Mouse (Mus musculus) kidney, embryonic 15.5 days (tissue): ENCODE results near the gene Xpot. TPM values are rescaled to one million over a fixed set of nuclear protein-coding genes. Genes with fewer than 3 reads are reported as not detected.

Experiments
- ATAC-seq: fragments of 200-750 bp; cut with Nextera tagmentation; replicated peaks from 2 replicates; pipeline ENCODE4 v1.8.0; 2017; ENCODE audit warnings: moderate TSS enrichment; ENCODE audit not compliant: low FRiP score
- H3K27ac ChIP-seq: fragments of 300-500 bp; sonication (generic); 2 replicates; pipeline ENCODE4 v1.5.1; 2015; ENCODE audit warnings: mild to moderate bottlenecking, inconsistent platforms
- H3K27me3 ChIP-seq: fragments of 300-500 bp; sonication (generic); 2 replicates; pipeline ENCODE4 v1.6.1; 2015; ENCODE audit warnings: inconsistent platforms
- H3K36me3 ChIP-seq: fragments of 300-500 bp; sonication (generic); 2 replicates; pipeline ENCODE4 v1.6.1; 2015; ENCODE audit warnings: inconsistent platforms
- H3K4me1 ChIP-seq: fragments of 300-500 bp; sonication (generic); 2 replicates; pipeline ENCODE4 v1.6.1; 2015; ENCODE audit warnings: inconsistent platforms
- H3K4me2 ChIP-seq: fragments of 300-500 bp; sonication (generic); 2 replicates; pipeline ENCODE4 v1.6.1; 2015; ENCODE audit warnings: moderate library complexity, mild to moderate bottlenecking, inconsistent platforms
- H3K4me3 ChIP-seq: fragments of 300-500 bp; sonication (generic); replicated peaks from 2 replicates; pipeline ENCODE4 v1.5.1; 2015; ENCODE audit warnings: mild to moderate bottlenecking, inconsistent platforms
- H3K9ac ChIP-seq: fragments of 300-500 bp; sonication (generic); 2 replicates; pipeline ENCODE4 v1.6.1; 2015; ENCODE audit warnings: mild to moderate bottlenecking, inconsistent platforms
- H3K9me3 ChIP-seq: fragments of 300-500 bp; sonication (generic); replicated peaks from 2 replicates; pipeline ENCODE4 v1.6.1; 2016; ENCODE audit warnings: inconsistent platforms
- WGBS: fragments of 180-500 bp; shearing (Covaris S2); methylation state at CpG from one replicate; pipeline ENCODE4 v1.1.7; 2015; ENCODE audit warnings: mixed read lengths; 5-methylcytosine and 5-hydroxymethylcytosine counted together
- polyA plus RNA-seq: library from polyadenylated mRNA; unstranded; fragments of >200 nt; fragmentation: Nextera tagmentation; extraction: Ambion mirVana; gene quantifications from 2 replicates; pipeline ENCODE4 v1.2.1, GENCODE M21; 2015

The Xpot gene
- polyA plus RNA-seq, 1 experiment from 2014 or later, result 50.8 TPM

GRCm38 (mm10) chr10:121640150-121640930 is 14.2 kb upstream of the Xpot start:
- peak; percentile 71; the same call in 1 of the 2 replicates for ATAC-seq
- 56% methylated on average over 6 of the region's 6 CpGs for WGBS
- no peak overlapping the region for H3K27ac ChIP-seq
- H3K4me2 ChIP-seq, result peak overlapping the region; percentile 100
- H3K4me3 ChIP-seq, result no peak overlapping the region
- no peaks in the 10 kb centered on the region for H3K9me3 ChIP-seq
- H3K27me3 ChIP-seq, result peaks cover 44% of the 10 kb centered on the region
- no peak overlapping the region for H3K9ac ChIP-seq
- H3K36me3 ChIP-seq, result no peaks in the 10 kb centered on the region
- H3K4me1 ChIP-seq, result peaks cover 18% of the 10 kb centered on the region

- 83% methylated on average over 5 of the region's 5 CpGs for WGBS
Measured at GRCm38 (mm10) chr10:121639573-121639972, 13.4 kb upstream of the Xpot start.

GRCm38 (mm10) chr10:121636276-121636675 is 10.1 kb upstream of the Xpot start:
- H3K9ac ChIP-seq, result no peak overlapping the region
- H3K4me3 ChIP-seq, result no peak overlapping the region
- no peak overlapping the region for H3K27ac ChIP-seq
- 89% methylated on average over 6 of the region's 6 CpGs for WGBS
- peaks cover 17% of the 10 kb centered on the region for H3K27me3 ChIP-seq
- no peak overlapping the region for H3K4me2 ChIP-seq
- ATAC-seq, result no peak
- H3K4me1 ChIP-seq, result peaks cover 6% of the 10 kb centered on the region
- H3K9me3 ChIP-seq, result no peaks in the 10 kb centered on the region
- no peaks in the 10 kb centered on the region for H3K36me3 ChIP-seq

More at GRCm38 (mm10) chr10:121639573-121639972, 13.4 kb upstream of the Xpot start:
- H3K9me3 ChIP-seq, result no peaks in the 10 kb centered on the region
- H3K4me3 ChIP-seq, result no peak overlapping the region
- H3K4me2 ChIP-seq, result no peak overlapping the region
- no peaks in the 10 kb centered on the region for H3K36me3 ChIP-seq
- H3K9ac ChIP-seq, result no peak overlapping the region
- no peak for ATAC-seq
- no peak overlapping the region for H3K27ac ChIP-seq
- H3K27me3 ChIP-seq, result peaks cover 44% of the 10 kb centered on the region
- H3K4me1 ChIP-seq, result peaks cover 18% of the 10 kb centered on the region

GRCm38 (mm10) chr10:121634159-121634558 is 8.0 kb upstream of the Xpot start:
- whole genome bisulfite sequencing, result 74% methylated on average over 1 of the region's 1 CpGs
- no peak overlapping the region for H3K4me2 ChIP-seq
- no peaks in the 10 kb centered on the region for H3K9me3 ChIP-seq
- H3K36me3 ChIP-seq, result no peaks in the 10 kb centered on the region
- H3K9ac ChIP-seq, result no peak overlapping the region
- no peak overlapping the region for H3K4me3 ChIP-seq
- no peaks in the 10 kb centered on the region for H3K4me1 ChIP-seq
- no peak overlapping the region for H3K27ac ChIP-seq
- ATAC-seq, result no peak
- no peaks in the 10 kb centered on the region for H3K27me3 ChIP-seq

GRCm38 (mm10) chr10:121628561-121629040 is 2.5 kb upstream of the Xpot start:
- peaks cover 11% of the 10 kb centered on the region for H3K4me1 ChIP-seq
- H3K9me3 ChIP-seq, result no peaks in the 10 kb centered on the region
- H3K27ac ChIP-seq, result no peak overlapping the region
- H3K4me3 ChIP-seq, result no peak overlapping the region
- no peak for ATAC-seq
- 93% methylated on average over 6 of the region's 6 CpGs for WGBS
- no peaks in the 10 kb centered on the region for H3K27me3 ChIP-seq
- H3K9ac ChIP-seq, result no peak overlapping the region
- no peaks in the 10 kb centered on the region for H3K36me3 ChIP-seq
- no peak overlapping the region for H3K4me2 ChIP-seq

GRCm38 (mm10) chr10:121627216-121627852 is 1.2 kb upstream of the Xpot start:
- Histone ChIP-seq H3K4me2 (peak overlapping the region; percentile 76), H3K9me3 (no peaks in the 10 kb centered on the region), H3K9ac (no peak overlapping the region), H3K36me3 (peaks cover 8% of the 10 kb centered on the region), H3K27me3 (no peaks in the 10 kb centered on the region), H3K4me1 (peaks cover 12% of the 10 kb centered on the region), H3K27ac (no peak overlapping the region), H3K4me3 (0 out of 2 replicates have a peak overlapping the region, but pooled peaks have one; percentile 82)
- ATAC-seq, result no peak
- 89% methylated on average over 10 of the region's 10 CpGs for WGBS

- ATAC-seq, result no peak
Measured at GRCm38 (mm10) chr10:121625407-121626185, 536 bp downstream of the Xpot start.

GRCm38 (mm10) chr10:121625006-121625405 is 1.1 kb downstream of the Xpot start:
- WGBS, result 15% methylated on average over 9 of the region's 9 CpGs
- H3K9ac ChIP-seq, result peak overlapping the region; percentile 75
- H3K36me3 ChIP-seq, result peaks cover 31% of the 10 kb centered on the region
- peak overlapping the region; percentile 82 for H3K4me3 ChIP-seq
- H3K4me2 ChIP-seq, result peak overlapping the region; percentile 76
- 0 out of 2 replicates have a peak overlapping the region, but pooled peaks have one; percentile 95 for H3K27ac ChIP-seq
- H3K4me1 ChIP-seq, result peaks cover 12% of the 10 kb centered on the region
- H3K27me3 ChIP-seq, result no peaks in the 10 kb centered on the region
- H3K9me3 ChIP-seq, result no peaks in the 10 kb centered on the region
- no peak for ATAC-seq

More at GRCm38 (mm10) chr10:121625407-121626185, 536 bp downstream of the Xpot start:
- under 1% methylated on average over 39 of the region's 41 CpGs for WGBS
- Histone ChIP-seq H3K4me3 (peak overlapping the region; percentile 82), H3K27me3 (no peaks in the 10 kb centered on the region), H3K4me2 (peak overlapping the region; percentile 76), H3K27ac (peak overlapping the region; percentile 95), H3K9ac (peak overlapping the region; percentile 75), H3K36me3 (peaks cover 25% of the 10 kb centered on the region), H3K4me1 (peaks cover 12% of the 10 kb centered on the region), H3K9me3 (no peaks in the 10 kb centered on the region)

- ATAC-seq, result no peak
- no peaks in the 10 kb centered on the region for H3K27me3 ChIP-seq
- 84% methylated on average over 7 of the region's 7 CpGs for WGBS
Measured at GRCm38 (mm10) chr10:121623670-121624069, 2.5 kb downstream of the Xpot start.

GRCm38 (mm10) chr10:121622431-121622830 is 3.7 kb downstream of the Xpot start:
- Histone ChIP-seq H3K36me3 (peaks cover 55% of the 10 kb centered on the region), H3K4me3 (no peak overlapping the region), H3K9ac (no peak overlapping the region), H3K27ac (no peak overlapping the region), H3K27me3 (no peaks in the 10 kb centered on the region), H3K4me1 (peaks cover 12% of the 10 kb centered on the region), H3K9me3 (no peaks in the 10 kb centered on the region), H3K4me2 (no peak overlapping the region)
- no peak for ATAC-seq
- WGBS, result 85% methylated on average over 6 of the region's 6 CpGs

More at GRCm38 (mm10) chr10:121623670-121624069, 2.5 kb downstream of the Xpot start:
- H3K36me3 ChIP-seq, result peaks cover 43% of the 10 kb centered on the region
- no peak overlapping the region for H3K4me3 ChIP-seq
- no peak overlapping the region for H3K4me2 ChIP-seq
- H3K9ac ChIP-seq, result no peak overlapping the region
- H3K9me3 ChIP-seq, result no peaks in the 10 kb centered on the region
- peaks cover 12% of the 10 kb centered on the region for H3K4me1 ChIP-seq
- H3K27ac ChIP-seq, result no peak overlapping the region

GRCm38 (mm10) chr10:121615935-121616334 is 10.2 kb downstream of the Xpot start:
- H3K27ac ChIP-seq, result no peak overlapping the region
- H3K4me1 ChIP-seq, result no peaks in the 10 kb centered on the region
- no peaks in the 10 kb centered on the region for H3K9me3 ChIP-seq
- no peaks in the 10 kb centered on the region for H3K27me3 ChIP-seq
- no peak overlapping the region for H3K9ac ChIP-seq
- no peak overlapping the region for H3K4me2 ChIP-seq
- WGBS, result 86% methylated on average over 7 of the region's 7 CpGs
- no peak for ATAC-seq
- H3K4me3 ChIP-seq, result no peak overlapping the region
- H3K36me3 ChIP-seq, result peaks cover 95% of the 10 kb centered on the region
